Mouse (Mus musculus): ENCODE data around the gene Hsd3b7. TPM values are rescaled to one million over a fixed set of nuclear protein-coding genes. Genes with fewer than 3 reads are reported as not detected.

The Hsd3b7 gene
- 72.9 and 80.3 TPM in 2 replicates for polyA plus RNA-seq (2015; fragmentation: Nextera tagmentation; extraction: Ambion mirVana)

- H3K9me3 ChIP-seq (replicated peaks; ENCODE audit: control insufficient read depth, low read length) = no peaks in the 10 kb centered on the region
- peaks cover 39% of the 10 kb centered on the region for H3K36me3 ChIP-seq (ENCODE audit: control insufficient read depth, insufficient read depth)
- peak within 1 kb of the TSS; percentile 41 for H3K4me2 ChIP-seq (ENCODE audit: low read depth, low read length)
- ATAC-seq (ENCODE audit: low read depth) = peak; percentile 73
- H3K9ac ChIP-seq (ENCODE audit: low read depth, low read length) = peak within 1 kb of the TSS; percentile 42
- 30% methylated on average over 4 of the region's 6 CpGs for WGBS (ENCODE audit: insufficient replicate concordance)
- peaks cover 18% of the 10 kb centered on the region for H3K4me1 ChIP-seq (ENCODE audit: control insufficient read depth, low read depth, low read length)
- no peaks in the 10 kb centered on the region for H3K27me3 ChIP-seq (ENCODE audit: control insufficient read depth, insufficient read depth, low read depth, low read length)
- peak within 1 kb of the TSS; percentile 35 for H3K27ac ChIP-seq (ENCODE audit: low read length)
- H3K4me3 ChIP-seq (ENCODE audit: low read depth, low read length) = peak within 1 kb of the TSS; percentile 24
Measured at GRCm38 (mm10) chr7:127800435-127801009, at the start of gene Hsd3b7. Hsd3b7 (plus strand) TSS chr7:127800604.

DNA sequence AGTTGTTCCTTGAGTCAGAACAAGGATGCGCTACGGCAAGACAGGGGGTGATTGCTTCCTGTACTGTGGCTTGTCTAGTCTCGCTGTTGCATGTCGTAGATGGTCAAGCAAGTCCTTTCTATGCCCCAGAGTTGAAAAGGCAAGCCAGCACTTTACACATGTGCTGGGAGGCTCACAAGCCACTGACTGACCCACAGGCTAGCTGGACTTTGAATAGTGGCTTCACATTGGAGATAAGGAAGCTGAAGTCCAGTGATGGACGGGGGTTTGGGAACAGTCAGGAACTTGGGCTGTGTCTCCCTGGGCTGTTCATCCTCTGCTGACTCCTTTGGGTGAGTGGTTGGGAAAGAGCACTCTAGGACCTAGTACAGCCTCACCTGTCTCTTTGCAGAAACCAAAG, 48.8 kb upstream of the Hsd3b7 start:
- H3K4me2 ChIP-seq (ENCODE audit: low read depth, low read length) = no peak overlapping the region
- no peak for ATAC-seq (ENCODE audit: low read depth)
- H3K27ac ChIP-seq (ENCODE audit: low read length) = no peak overlapping the region
- no peaks in the 10 kb centered on the region for H3K27me3 ChIP-seq (ENCODE audit: control insufficient read depth, insufficient read depth, low read depth, low read length)
- H3K4me3 ChIP-seq (ENCODE audit: low read depth, low read length) = no peak overlapping the region
- no peak overlapping the region for H3K9ac ChIP-seq (ENCODE audit: low read depth, low read length)
- H3K4me1 ChIP-seq (ENCODE audit: control insufficient read depth, low read depth, low read length) = peaks cover 4% of the 10 kb centered on the region
- WGBS (ENCODE audit: insufficient replicate concordance) = 82% methylated on average over 5 of the region's 5 CpGs
- H3K36me3 ChIP-seq (ENCODE audit: control insufficient read depth, insufficient read depth) = no peaks in the 10 kb centered on the region; the same call in 1 of the 2 replicates
- H3K9me3 ChIP-seq (replicated peaks; ENCODE audit: control insufficient read depth, low read length) = no peaks in the 10 kb centered on the region

DNA sequence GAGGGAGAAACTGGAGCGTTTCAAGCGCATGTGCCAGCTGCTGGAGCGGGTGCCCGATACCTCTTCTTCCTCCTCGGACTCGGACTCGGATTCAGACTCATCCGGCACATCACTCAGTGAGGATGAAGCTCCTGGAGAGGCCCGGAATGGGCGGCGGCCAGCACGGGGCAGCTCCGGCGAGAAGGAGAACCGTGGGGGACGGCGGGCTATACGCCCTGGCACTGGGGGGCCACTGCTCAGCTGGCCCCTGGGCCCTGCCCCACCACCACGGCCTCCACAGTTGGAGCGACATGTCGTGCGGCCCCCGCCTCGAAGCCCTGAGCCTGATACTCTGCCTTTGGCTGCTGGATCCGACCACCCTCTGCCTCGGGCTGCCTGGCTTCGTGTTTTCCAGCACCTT, 48.3 kb upstream of the Hsd3b7 start:
- H3K4me2 ChIP-seq (ENCODE audit: low read depth, low read length) = no peak overlapping the region
- WGBS (ENCODE audit: insufficient replicate concordance) = 86% methylated on average over 25 of the region's 27 CpGs

DNA sequence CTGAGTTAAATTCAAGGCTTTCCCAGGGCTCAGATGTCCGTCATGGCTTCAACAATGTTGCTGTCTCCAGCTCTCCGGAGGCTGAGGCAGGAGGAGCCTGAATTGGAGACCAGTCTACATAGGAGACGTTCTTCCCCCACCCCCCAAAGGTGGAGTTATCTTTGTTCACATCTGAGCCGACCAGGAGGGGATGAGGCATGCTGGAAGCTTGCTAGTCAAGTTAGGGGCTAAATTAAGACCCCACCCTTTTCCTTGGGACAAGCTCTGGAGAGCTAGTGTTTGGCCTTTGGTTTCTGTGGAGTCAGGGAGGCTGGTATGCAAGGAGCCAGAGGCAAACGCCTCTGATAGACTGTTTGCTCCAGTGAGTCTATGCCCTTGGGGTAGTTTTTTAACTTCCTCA, 47.2 kb upstream of the Hsd3b7 start:
- no peak overlapping the region for H3K27ac ChIP-seq (ENCODE audit: low read length)
- H3K4me1 ChIP-seq (ENCODE audit: control insufficient read depth, low read depth, low read length) = no peaks in the 10 kb centered on the region
- no peak overlapping the region for H3K4me3 ChIP-seq (ENCODE audit: low read depth, low read length)
- H3K36me3 ChIP-seq (ENCODE audit: control insufficient read depth, insufficient read depth) = no peaks in the 10 kb centered on the region; the same call in 1 of the 2 replicates
- 48% methylated on average over 5 of the region's 5 CpGs for WGBS (ENCODE audit: insufficient replicate concordance)
- H3K27me3 ChIP-seq (ENCODE audit: control insufficient read depth, insufficient read depth, low read depth, low read length) = no peaks in the 10 kb centered on the region
- H3K9me3 ChIP-seq (replicated peaks; ENCODE audit: control insufficient read depth, low read length) = no peaks in the 10 kb centered on the region
- H3K4me2 ChIP-seq (ENCODE audit: low read depth, low read length) = no peak overlapping the region
- no peak overlapping the region for H3K9ac ChIP-seq (ENCODE audit: low read depth, low read length)
- no peak for ATAC-seq (ENCODE audit: low read depth)

More for the DNA sequence above, 48.3 kb upstream of the Hsd3b7 start:
- Histone ChIP-seq H3K9ac (ENCODE audit: low read depth, low read length) (no peak overlapping the region), H3K27ac (ENCODE audit: low read length) (no peak overlapping the region), H3K36me3 (ENCODE audit: control insufficient read depth, insufficient read depth) (no peaks in the 10 kb centered on the region; the same call in 1 of the 2 replicates), H3K9me3 (replicated peaks; ENCODE audit: control insufficient read depth, low read length) (no peaks in the 10 kb centered on the region), H3K4me3 (ENCODE audit: low read depth, low read length) (no peak overlapping the region), H3K27me3 (ENCODE audit: control insufficient read depth, insufficient read depth, low read depth, low read length) (no peaks in the 10 kb centered on the region), H3K4me1 (ENCODE audit: control insufficient read depth, low read depth, low read length) (no peaks in the 10 kb centered on the region)
- no peak for ATAC-seq (ENCODE audit: low read depth)

DNA sequence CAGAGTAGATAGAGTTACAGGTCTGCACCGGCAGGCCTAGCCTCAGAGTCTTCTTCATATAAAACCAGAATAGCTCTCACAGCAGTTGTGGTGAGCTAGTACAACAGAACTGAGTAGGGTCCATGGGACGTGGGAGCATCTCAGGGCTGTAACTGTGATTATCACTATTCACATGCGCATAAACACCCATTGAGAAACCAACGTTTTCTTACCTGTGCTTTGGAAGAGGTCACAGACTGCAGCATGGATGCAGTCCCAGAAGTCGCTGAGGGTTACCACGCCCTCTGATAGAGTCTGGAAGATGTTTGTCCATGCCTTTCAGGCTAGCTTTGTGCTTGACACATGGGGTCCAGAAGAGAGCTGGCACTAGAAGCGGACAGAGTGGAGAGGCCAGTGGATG, 46.7 kb upstream of the Hsd3b7 start:
- Histone ChIP-seq H3K4me1 (ENCODE audit: control insufficient read depth, low read depth, low read length) (no peaks in the 10 kb centered on the region), H3K36me3 (ENCODE audit: control insufficient read depth, insufficient read depth) (no peaks in the 10 kb centered on the region; the same call in 1 of the 2 replicates), H3K4me3 (ENCODE audit: low read depth, low read length) (no peak overlapping the region), H3K9me3 (replicated peaks; ENCODE audit: control insufficient read depth, low read length) (no peaks in the 10 kb centered on the region), H3K27ac (ENCODE audit: low read length) (no peak overlapping the region), H3K9ac (ENCODE audit: low read depth, low read length) (no peak overlapping the region), H3K27me3 (ENCODE audit: control insufficient read depth, insufficient read depth, low read depth, low read length) (no peaks in the 10 kb centered on the region), H3K4me2 (ENCODE audit: low read depth, low read length) (no peak overlapping the region)
- ATAC-seq (ENCODE audit: low read depth) = no peak
- WGBS (ENCODE audit: insufficient replicate concordance) = 73% methylated on average over 7 of the region's 7 CpGs

GRCm38 (mm10) chr7:127759716-127760115, 40.7 kb upstream of the Hsd3b7 start:
- Histone ChIP-seq H3K9ac (ENCODE audit: low read depth, low read length) (no peak overlapping the region), H3K4me2 (ENCODE audit: low read depth, low read length) (no peak overlapping the region), H3K27ac (ENCODE audit: low read length) (no peak overlapping the region), H3K4me1 (ENCODE audit: control insufficient read depth, low read depth, low read length) (peaks cover 15% of the 10 kb centered on the region), H3K4me3 (ENCODE audit: low read depth, low read length) (no peak overlapping the region), H3K36me3 (ENCODE audit: control insufficient read depth, insufficient read depth) (no peaks in the 10 kb centered on the region), H3K27me3 (ENCODE audit: control insufficient read depth, insufficient read depth, low read depth, low read length) (no peaks in the 10 kb centered on the region), H3K9me3 (replicated peaks; ENCODE audit: control insufficient read depth, low read length) (no peaks in the 10 kb centered on the region)
- ATAC-seq (ENCODE audit: low read depth) = no peak
- 19% methylated on average over 6 of the region's 6 CpGs for WGBS (ENCODE audit: insufficient replicate concordance)

GRCm38 (mm10) chr7:127760478-127760877, 39.9 kb upstream of the Hsd3b7 start:
- WGBS (ENCODE audit: insufficient replicate concordance) = 83% methylated on average over 3 of the region's 3 CpGs

GRCm38 (mm10) chr7:127761026-127761425, 39.4 kb upstream of the Hsd3b7 start:
- H3K27ac ChIP-seq (ENCODE audit: low read length) = no peak overlapping the region
- peaks cover 24% of the 10 kb centered on the region for H3K4me1 ChIP-seq (ENCODE audit: control insufficient read depth, low read depth, low read length)
- ATAC-seq (ENCODE audit: low read depth) = peak; percentile 54; the same call in 1 of the 2 replicates
- no peaks in the 10 kb centered on the region for H3K36me3 ChIP-seq (ENCODE audit: control insufficient read depth, insufficient read depth)
- no peak overlapping the region for H3K9ac ChIP-seq (ENCODE audit: low read depth, low read length)
- H3K4me2 ChIP-seq (ENCODE audit: low read depth, low read length) = no peak overlapping the region
- no peaks in the 10 kb centered on the region for H3K27me3 ChIP-seq (ENCODE audit: control insufficient read depth, insufficient read depth, low read depth, low read length)
- no peak overlapping the region for H3K4me3 ChIP-seq (ENCODE audit: low read depth, low read length)
- no peaks in the 10 kb centered on the region for H3K9me3 ChIP-seq (replicated peaks; ENCODE audit: control insufficient read depth, low read length)
- WGBS (ENCODE audit: insufficient replicate concordance) = 12% methylated on average over 7 of the region's 7 CpGs

More at GRCm38 (mm10) chr7:127760478-127760877, 39.9 kb upstream of the Hsd3b7 start:
- H3K4me3 ChIP-seq (ENCODE audit: low read depth, low read length) = no peak overlapping the region
- peaks cover 19% of the 10 kb centered on the region for H3K4me1 ChIP-seq (ENCODE audit: control insufficient read depth, low read depth, low read length)
- no peaks in the 10 kb centered on the region for H3K27me3 ChIP-seq (ENCODE audit: control insufficient read depth, insufficient read depth, low read depth, low read length)
- H3K36me3 ChIP-seq (ENCODE audit: control insufficient read depth, insufficient read depth) = no peaks in the 10 kb centered on the region
- H3K9ac ChIP-seq (ENCODE audit: low read depth, low read length) = no peak overlapping the region
- no peak overlapping the region for H3K27ac ChIP-seq (ENCODE audit: low read length)
- no peak for ATAC-seq (ENCODE audit: low read depth)
- H3K9me3 ChIP-seq (replicated peaks; ENCODE audit: control insufficient read depth, low read length) = no peaks in the 10 kb centered on the region
- no peak overlapping the region for H3K4me2 ChIP-seq (ENCODE audit: low read depth, low read length)

DNA sequence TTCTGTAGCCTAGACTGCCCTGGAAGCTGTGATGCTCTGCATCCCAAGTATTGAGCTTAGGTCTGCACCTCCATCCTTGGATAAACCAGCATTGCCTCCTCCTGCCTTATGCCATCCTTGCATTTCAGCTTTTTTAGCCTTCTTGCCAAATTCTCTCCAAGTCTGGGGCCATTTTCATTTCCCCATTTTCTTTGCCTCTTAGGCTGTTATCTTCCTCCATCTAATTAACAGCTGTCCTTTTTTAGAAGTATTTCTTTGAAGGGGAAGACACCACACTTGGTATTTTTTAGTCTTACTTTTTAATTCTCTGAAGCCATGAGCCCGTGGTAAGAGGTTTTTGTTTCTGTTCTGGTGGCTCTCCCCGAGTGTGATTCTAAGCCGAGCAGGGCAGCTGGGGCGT, 36.8 kb upstream of the Hsd3b7 start:
- Histone ChIP-seq H3K4me1 (ENCODE audit: control insufficient read depth, low read depth, low read length) (peaks cover 46% of the 10 kb centered on the region), H3K9ac (ENCODE audit: low read depth, low read length) (no peak overlapping the region), H3K27me3 (ENCODE audit: control insufficient read depth, insufficient read depth, low read depth, low read length) (no peaks in the 10 kb centered on the region), H3K27ac (ENCODE audit: low read length) (no peak overlapping the region), H3K36me3 (ENCODE audit: control insufficient read depth, insufficient read depth) (no peaks in the 10 kb centered on the region), H3K9me3 (replicated peaks; ENCODE audit: control insufficient read depth, low read length) (no peaks in the 10 kb centered on the region), H3K4me3 (ENCODE audit: low read depth, low read length) (no peak overlapping the region), H3K4me2 (ENCODE audit: low read depth, low read length) (no peak overlapping the region)
- no peak for ATAC-seq (ENCODE audit: low read depth)
- 81% methylated on average over 4 of the region's 4 CpGs for whole genome bisulfite sequencing (ENCODE audit: insufficient replicate concordance)

Data from liver, embryonic 16.5 days (tissue).